Mouse (Mus musculus): Measurements from ENCODE around the gene Fkbpl. TPM values are rescaled to one million over a fixed set of nuclear protein-coding genes. Genes with fewer than 3 reads are reported as not detected.

The Fkbpl gene
- polyA plus RNA-seq, 1 experiment from 2014 or later, result 16.5 TPM

DNA sequence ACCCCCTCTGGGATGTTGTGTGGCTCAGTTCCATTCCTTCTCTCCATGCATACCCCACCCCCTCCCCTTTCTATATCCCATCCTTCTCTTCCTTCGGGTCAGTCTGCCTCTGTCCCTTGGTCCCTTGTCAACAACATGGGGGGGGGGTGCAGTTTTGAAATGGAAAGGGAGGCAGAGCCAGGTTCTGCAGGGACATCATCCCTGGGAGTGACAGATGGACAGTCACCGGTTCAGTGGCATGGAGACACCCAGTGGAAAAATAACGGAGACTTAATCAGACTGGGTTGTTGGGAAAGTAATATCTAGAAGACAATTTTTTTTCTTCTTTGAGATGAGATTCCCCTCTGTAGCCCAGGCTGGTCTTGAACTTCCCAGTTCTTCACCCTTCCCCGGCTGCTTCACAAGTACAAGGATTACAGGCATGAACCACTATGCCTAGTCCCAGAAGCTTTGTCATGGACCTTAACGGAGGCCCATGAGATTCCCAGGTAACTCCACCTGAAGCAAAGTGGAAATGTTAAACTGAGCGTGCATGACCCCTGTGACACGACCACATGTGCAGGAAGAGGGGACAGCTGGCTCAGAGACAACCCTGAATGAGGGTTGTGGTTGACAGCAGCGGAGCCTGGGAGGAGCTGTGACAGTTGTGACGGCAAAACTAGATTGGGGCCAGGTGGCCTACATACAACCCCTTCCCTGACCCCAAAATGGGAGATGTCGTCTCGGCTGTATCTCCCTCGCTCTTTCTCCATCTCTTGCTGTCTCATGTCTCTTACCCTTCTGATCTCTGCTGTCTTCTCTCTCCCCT is 14.6 kb upstream of the Fkbpl start:
- Histone ChIP-seq H3K4me2 (replicated peaks; ENCODE audit: low read depth, low read length) (peak overlapping the region; percentile 89; the same call in 1 of the 2 replicates), H3K27ac (ENCODE audit: low read depth, low read length) (no peak overlapping the region), H3K27me3 (ENCODE audit: control insufficient read depth, insufficient read depth, low read length) (peaks cover 22% of the 10 kb centered on the region), H3K4me1 (ENCODE audit: control insufficient read depth, insufficient read depth, low read length) (peaks cover 44% of the 10 kb centered on the region), H3K9ac (ENCODE audit: low read depth, low read length) (no peak overlapping the region), H3K36me3 (ENCODE audit: control insufficient read depth, insufficient read depth, low read length) (peaks cover 5% of the 10 kb centered on the region; the same call in 1 of the 2 replicates), H3K9me3 (ENCODE audit: control insufficient read depth, low read length) (no peaks in the 10 kb centered on the region), H3K4me3 (ENCODE audit: low read length) (no peak overlapping the region; the same call in 1 of the 2 replicates)
- 12% methylated on average over 12 of the region's 12 CpGs for WGBS
- no peak for ATAC-seq (ENCODE audit: low FRiP score, low TSS enrichment)

DNA sequence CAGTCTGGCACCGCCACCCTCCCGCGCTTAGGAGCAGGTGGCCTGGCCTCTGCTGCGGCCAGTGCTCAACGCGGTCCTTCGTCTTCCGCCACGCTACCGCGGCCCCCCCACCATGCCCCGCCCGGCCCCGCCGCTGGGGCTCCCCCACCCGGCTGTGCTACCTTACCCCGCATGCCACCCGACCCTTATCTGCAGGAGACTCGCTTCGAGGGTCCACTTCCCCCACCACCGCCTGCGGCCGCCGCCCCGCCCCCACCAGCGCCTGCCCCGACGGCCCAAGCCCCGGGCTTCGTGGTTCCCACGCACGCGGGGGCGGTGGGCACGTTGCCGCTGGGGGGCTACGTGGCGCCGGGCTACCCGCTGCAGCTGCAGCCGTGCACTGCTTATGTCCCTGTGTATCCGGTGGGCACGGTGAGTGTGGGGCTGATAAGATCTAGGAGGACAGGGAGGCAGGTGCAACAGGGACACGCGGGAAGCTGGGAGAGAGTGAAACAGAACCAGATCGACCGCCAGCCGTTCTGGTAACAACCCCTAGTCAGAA is 13.7 kb upstream of the Fkbpl start:
- H3K4me2 ChIP-seq (replicated peaks; ENCODE audit: low read depth, low read length), result peak overlapping the region; percentile 40
- peaks cover 44% of the 10 kb centered on the region for H3K4me1 ChIP-seq (ENCODE audit: control insufficient read depth, insufficient read depth, low read length)
- peak overlapping the region; percentile 25 for H3K4me3 ChIP-seq (ENCODE audit: low read length)
- peaks cover 22% of the 10 kb centered on the region for H3K27me3 ChIP-seq (ENCODE audit: control insufficient read depth, insufficient read depth, low read length)
- ATAC-seq (ENCODE audit: low FRiP score, low TSS enrichment), result no peak
- peak overlapping the region; percentile 40; the same call in 1 of the 2 replicates for H3K9ac ChIP-seq (ENCODE audit: low read depth, low read length)
- no peak overlapping the region for H3K27ac ChIP-seq (ENCODE audit: low read depth, low read length)
- WGBS, result 3% methylated on average over 37 of the region's 48 CpGs
- no peaks in the 10 kb centered on the region for H3K36me3 ChIP-seq (ENCODE audit: control insufficient read depth, insufficient read depth, low read length)
- H3K9me3 ChIP-seq (ENCODE audit: control insufficient read depth, low read length), result no peaks in the 10 kb centered on the region

DNA sequence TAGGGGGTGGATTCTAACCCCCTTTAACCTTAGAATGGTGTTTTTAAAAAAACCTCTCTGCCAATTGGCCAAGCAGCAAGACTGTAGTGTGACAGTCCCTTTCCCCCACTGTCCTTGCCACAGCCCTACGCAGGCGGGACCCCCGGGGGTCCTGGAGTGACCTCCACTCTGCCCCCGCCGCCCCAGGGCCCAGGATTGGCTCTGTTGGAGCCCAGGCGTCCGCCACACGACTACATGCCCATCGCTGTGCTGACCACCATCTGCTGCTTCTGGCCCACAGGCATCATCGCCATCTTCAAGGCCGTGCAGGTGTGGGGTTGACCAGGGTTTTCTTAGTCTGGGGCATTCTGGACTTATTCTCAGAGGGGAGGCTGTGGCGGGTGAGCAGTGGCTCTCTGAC is 12.9 kb upstream of the Fkbpl start:
- Histone ChIP-seq H3K9ac (ENCODE audit: low read depth, low read length) (peak overlapping the region; percentile 42; the same call in 1 of the 2 replicates), H3K9me3 (ENCODE audit: control insufficient read depth, low read length) (no peaks in the 10 kb centered on the region), H3K4me1 (ENCODE audit: control insufficient read depth, insufficient read depth, low read length) (peaks cover 37% of the 10 kb centered on the region), H3K4me3 (ENCODE audit: low read length) (peak overlapping the region; percentile 36), H3K27ac (ENCODE audit: low read depth, low read length) (no peak overlapping the region), H3K36me3 (ENCODE audit: control insufficient read depth, insufficient read depth, low read length) (no peaks in the 10 kb centered on the region), H3K27me3 (ENCODE audit: control insufficient read depth, insufficient read depth, low read length) (peaks cover 22% of the 10 kb centered on the region), H3K4me2 (replicated peaks; ENCODE audit: low read depth, low read length) (peak overlapping the region; percentile 56)
- ATAC-seq (ENCODE audit: low FRiP score, low TSS enrichment), result no peak
- WGBS, result 8% methylated on average over 12 of the region's 12 CpGs

DNA sequence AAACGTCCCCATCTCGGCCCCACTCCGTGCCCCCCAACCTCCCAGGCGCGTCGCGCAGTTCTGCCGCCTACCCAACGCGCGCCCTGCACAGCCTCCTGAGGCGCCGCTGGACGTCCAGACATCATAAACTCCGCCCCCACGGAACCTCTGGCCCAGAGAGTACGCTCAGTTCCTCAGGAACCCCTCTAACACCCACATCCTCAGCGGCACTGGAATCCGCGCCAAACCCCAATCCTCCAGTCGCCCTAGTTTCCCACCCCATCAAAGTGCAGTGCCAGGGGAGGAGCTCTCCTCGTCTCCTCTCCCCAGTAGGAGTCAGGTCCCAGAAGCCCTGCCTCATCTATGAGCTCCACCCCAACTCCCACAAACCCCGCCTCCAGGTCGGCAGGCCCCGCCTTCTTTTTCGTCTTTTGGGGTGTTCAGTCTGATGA is 12.3 kb upstream of the Fkbpl start:
- WGBS, result 2% methylated on average over 26 of the region's 26 CpGs
- Histone ChIP-seq H3K36me3 (ENCODE audit: control insufficient read depth, insufficient read depth, low read length) (no peaks in the 10 kb centered on the region), H3K27me3 (ENCODE audit: control insufficient read depth, insufficient read depth, low read length) (peaks cover 22% of the 10 kb centered on the region), H3K4me2 (replicated peaks; ENCODE audit: low read depth, low read length) (peak overlapping the region; percentile 56), H3K4me1 (ENCODE audit: control insufficient read depth, insufficient read depth, low read length) (peaks cover 37% of the 10 kb centered on the region), H3K4me3 (ENCODE audit: low read length) (peak overlapping the region; percentile 36), H3K9me3 (ENCODE audit: control insufficient read depth, low read length) (no peaks in the 10 kb centered on the region), H3K27ac (ENCODE audit: low read depth, low read length) (no peak overlapping the region), H3K9ac (ENCODE audit: low read depth, low read length) (peak overlapping the region; percentile 42; the same call in 1 of the 2 replicates)
- peak; percentile 54 for ATAC-seq (ENCODE audit: low FRiP score, low TSS enrichment)

DNA sequence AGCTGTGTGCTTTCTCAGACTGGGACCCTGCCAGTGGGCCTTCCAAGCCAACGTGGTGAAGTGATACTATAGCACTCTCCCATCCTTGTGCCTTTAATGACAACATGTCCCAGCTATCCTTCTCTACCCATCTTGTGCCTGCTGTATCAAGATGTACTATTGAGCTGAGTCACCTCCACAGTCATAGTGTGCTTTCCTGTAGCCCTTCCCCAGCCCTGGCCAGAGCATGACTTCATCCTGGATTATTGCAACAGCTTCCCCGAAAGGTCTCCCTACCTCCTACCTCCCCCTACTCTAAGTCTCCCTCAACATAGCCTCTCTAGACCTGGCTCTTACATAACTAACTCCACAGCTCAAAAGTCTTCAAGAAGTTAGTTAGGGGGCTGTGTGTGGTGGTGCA is 8.9 kb upstream of the Fkbpl start:
- Histone ChIP-seq H3K27ac (ENCODE audit: low read depth, low read length) (no peak overlapping the region), H3K4me1 (ENCODE audit: control insufficient read depth, insufficient read depth, low read length) (peaks cover 21% of the 10 kb centered on the region), H3K9me3 (ENCODE audit: control insufficient read depth, low read length) (no peaks in the 10 kb centered on the region), H3K36me3 (ENCODE audit: control insufficient read depth, insufficient read depth, low read length) (no peaks in the 10 kb centered on the region), H3K9ac (ENCODE audit: low read depth, low read length) (no peak overlapping the region), H3K27me3 (ENCODE audit: control insufficient read depth, insufficient read depth, low read length) (peaks cover 11% of the 10 kb centered on the region), H3K4me2 (replicated peaks; ENCODE audit: low read depth, low read length) (no peak overlapping the region), H3K4me3 (ENCODE audit: low read length) (no peak overlapping the region)
- ATAC-seq (ENCODE audit: low FRiP score, low TSS enrichment), result no peak
- WGBS, result 76% methylated on average over 2 of the region's 2 CpGs

DNA sequence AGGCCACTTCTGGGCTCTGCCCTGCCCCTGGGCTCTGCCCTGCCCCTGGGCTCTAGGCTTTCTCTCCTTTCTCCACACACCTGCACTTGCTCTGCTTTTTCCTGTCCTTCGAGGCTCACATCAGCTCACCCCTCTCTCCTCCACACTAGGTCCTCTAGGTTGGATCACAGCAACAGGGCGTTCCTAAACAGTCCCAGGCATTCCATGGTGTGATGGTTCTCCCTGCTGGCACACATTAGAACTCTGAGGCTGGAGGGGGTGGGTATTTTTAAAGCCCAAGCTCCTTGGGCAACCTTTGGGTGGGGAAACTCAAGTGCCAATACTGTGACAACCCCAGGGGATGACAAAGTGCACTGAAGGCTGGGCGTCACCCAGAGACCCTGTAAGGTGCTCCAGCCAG is 7.1 kb upstream of the Fkbpl start:
- Histone ChIP-seq H3K9me3 (ENCODE audit: control insufficient read depth, low read length) (no peaks in the 10 kb centered on the region), H3K4me1 (ENCODE audit: control insufficient read depth, insufficient read depth, low read length) (peaks cover 15% of the 10 kb centered on the region; the same call in 1 of the 2 replicates), H3K9ac (ENCODE audit: low read depth, low read length) (no peak overlapping the region), H3K27ac (ENCODE audit: low read depth, low read length) (no peak overlapping the region), H3K4me2 (replicated peaks; ENCODE audit: low read depth, low read length) (no peak overlapping the region), H3K36me3 (ENCODE audit: control insufficient read depth, insufficient read depth, low read length) (no peaks in the 10 kb centered on the region), H3K27me3 (ENCODE audit: control insufficient read depth, insufficient read depth, low read length) (no peaks in the 10 kb centered on the region), H3K4me3 (ENCODE audit: low read length) (no peak overlapping the region)
- no peak for ATAC-seq (ENCODE audit: low FRiP score, low TSS enrichment)
- 67% methylated on average over 3 of the region's 3 CpGs for WGBS

DNA sequence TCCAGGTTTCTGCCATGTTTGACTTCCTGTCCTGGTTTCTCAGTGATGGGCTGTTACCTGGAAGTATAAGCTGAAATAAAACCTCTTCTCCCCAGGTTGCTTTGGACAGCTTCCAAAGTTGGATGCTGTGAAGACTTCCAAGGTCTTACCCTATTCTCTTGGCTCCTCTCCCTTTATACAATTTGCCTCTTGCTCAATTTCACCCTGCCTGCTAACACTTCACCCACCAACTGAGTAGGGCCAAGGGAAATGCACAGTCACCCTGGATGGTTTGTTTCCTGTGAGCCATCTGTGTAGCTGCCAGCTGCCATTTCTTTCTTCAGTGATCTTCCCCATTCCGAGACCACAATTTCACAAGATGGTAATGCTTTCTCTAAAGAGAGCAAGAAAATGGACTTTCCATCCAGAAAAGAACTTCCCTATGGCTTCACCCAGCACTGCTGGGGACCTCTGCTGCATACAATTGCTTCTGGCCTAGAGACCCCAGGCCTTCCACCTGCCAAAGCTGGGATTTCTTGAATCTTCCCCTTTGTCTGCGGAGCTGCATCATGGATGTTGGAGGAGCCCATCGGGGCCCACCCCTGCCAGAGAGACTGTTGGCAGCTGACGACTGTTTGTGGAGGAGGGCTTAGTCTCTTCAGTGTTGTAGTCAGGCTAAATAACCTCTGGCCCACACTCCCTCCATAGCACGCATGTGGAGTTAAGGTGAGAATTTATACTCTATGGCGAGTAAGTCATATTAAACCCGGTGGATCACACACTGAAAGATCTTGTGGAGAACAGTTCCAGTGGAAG is 4.9 kb upstream of the Fkbpl start:
- no peak overlapping the region for H3K4me3 ChIP-seq (ENCODE audit: low read length)
- no peak overlapping the region for H3K4me2 ChIP-seq (replicated peaks; ENCODE audit: low read depth, low read length)
- H3K9ac ChIP-seq (ENCODE audit: low read depth, low read length), result no peak overlapping the region
- H3K36me3 ChIP-seq (ENCODE audit: control insufficient read depth, insufficient read depth, low read length), result no peaks in the 10 kb centered on the region
- no peaks in the 10 kb centered on the region for H3K9me3 ChIP-seq (ENCODE audit: control insufficient read depth, low read length)
- WGBS, result 73% methylated on average over 7 of the region's 7 CpGs
- ATAC-seq (ENCODE audit: low FRiP score, low TSS enrichment), result no peak
- H3K27me3 ChIP-seq (ENCODE audit: control insufficient read depth, insufficient read depth, low read length), result no peaks in the 10 kb centered on the region
- H3K4me1 ChIP-seq (ENCODE audit: control insufficient read depth, insufficient read depth, low read length), result peaks cover 15% of the 10 kb centered on the region; the same call in 1 of the 2 replicates
- no peak overlapping the region for H3K27ac ChIP-seq (ENCODE audit: low read depth, low read length)

DNA sequence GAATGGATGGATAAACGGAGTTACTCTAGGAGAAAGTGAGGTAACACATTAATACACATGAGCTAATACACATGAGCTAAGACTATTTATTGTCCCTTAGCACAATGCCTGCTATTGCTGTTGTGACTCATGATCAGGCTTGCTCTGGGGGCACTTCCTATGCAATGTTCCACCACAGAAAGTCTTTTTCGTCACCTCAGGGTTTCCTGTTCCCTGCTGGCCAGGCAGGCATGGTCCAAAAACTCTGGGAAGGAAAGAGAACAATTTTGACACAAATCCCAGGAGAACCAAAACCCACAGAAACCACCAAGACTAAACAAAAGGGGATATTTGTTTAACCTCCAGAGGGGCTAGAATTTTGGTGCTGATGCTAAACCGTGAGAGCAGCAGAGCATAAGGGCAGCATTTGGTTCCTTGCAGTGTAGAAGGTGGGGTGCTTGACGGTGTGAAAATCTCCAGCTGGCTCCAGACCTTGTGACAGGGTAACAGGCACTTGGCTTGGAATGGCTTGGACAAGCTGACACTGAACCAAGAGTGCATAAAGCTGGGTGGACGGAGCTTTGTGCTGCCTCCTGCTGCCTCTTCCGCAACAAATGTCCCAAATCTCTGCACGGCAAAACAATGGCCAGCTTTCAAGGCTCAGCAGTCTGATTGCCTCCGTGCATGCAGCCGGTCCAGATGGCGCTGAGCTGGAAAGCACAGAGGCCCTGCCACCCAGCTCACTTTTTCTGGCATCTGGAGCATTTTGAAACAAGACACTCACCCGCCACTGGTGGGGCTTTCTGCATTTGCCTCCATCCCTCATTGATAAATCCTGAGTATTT is 3.6 kb upstream of the Fkbpl start:
- Histone ChIP-seq H3K36me3 (ENCODE audit: control insufficient read depth, insufficient read depth, low read length) (0 out of 2 replicates have a peak, but pooled peaks cover 4% of the 10 kb centered on the region), H3K4me3 (ENCODE audit: low read length) (no peak overlapping the region), H3K9me3 (ENCODE audit: control insufficient read depth, low read length) (no peaks in the 10 kb centered on the region), H3K27ac (ENCODE audit: low read depth, low read length) (peak overlapping the region; percentile 73; the same call in 1 of the 2 replicates), H3K4me2 (replicated peaks; ENCODE audit: low read depth, low read length) (peak overlapping the region; percentile 22), H3K9ac (ENCODE audit: low read depth, low read length) (peak overlapping the region; percentile 28; the same call in 1 of the 2 replicates), H3K4me1 (ENCODE audit: control insufficient read depth, insufficient read depth, low read length) (peaks cover 15% of the 10 kb centered on the region; the same call in 1 of the 2 replicates), H3K27me3 (ENCODE audit: control insufficient read depth, insufficient read depth, low read length) (no peaks in the 10 kb centered on the region)
- 0 out of 2 replicates have a peak, but pooled peaks have one; percentile 33 for ATAC-seq (ENCODE audit: low FRiP score, low TSS enrichment)
- WGBS, result 13% methylated on average over 11 of the region's 11 CpGs
